Mouse (Mus musculus): ENCODE measurements around the gene Ost4. TPM values are rescaled to one million over a fixed set of nuclear protein-coding genes. Genes with fewer than 3 reads are reported as not detected.

Gene Ost4
- polyA plus RNA-seq, 1 experiment from 2014 or later: 346 TPM

DNA sequence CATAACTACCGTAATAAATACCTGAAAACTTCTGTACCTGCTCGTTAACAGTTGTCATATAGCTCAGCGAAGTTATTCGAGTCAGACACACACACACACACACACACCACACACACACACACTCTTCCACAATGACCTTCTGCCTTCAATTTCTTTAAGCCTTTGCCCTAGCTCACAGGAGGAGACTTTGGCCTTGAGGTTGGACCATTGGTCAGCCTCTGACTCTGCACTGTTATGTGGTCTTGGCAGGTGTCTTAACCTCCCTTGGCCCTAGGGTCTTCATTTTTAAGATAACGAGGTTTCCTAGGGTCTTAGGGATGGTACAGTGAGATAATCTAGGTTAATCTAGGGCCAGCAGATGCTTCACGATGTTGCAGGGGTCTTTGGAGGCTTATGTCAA, 36.8 kb upstream of the Ost4 start:
- peaks cover 11% of the 10 kb centered on the region for H3K4me1 ChIP-seq
- peaks cover 21% of the 10 kb centered on the region for H3K27me3 ChIP-seq
- no peak overlapping the region for H3K4me3 ChIP-seq
- H3K27ac ChIP-seq: no peak overlapping the region
- H3K36me3 ChIP-seq: no peaks in the 10 kb centered on the region
- H3K4me2 ChIP-seq (replicated peaks): no peak overlapping the region
- 85% methylated on average over 6 of the region's 6 CpGs for WGBS
- no peak for ATAC-seq (ENCODE audit: insufficient number of reproducible peaks, insufficient read depth, low FRiP score, low TSS enrichment)
- no peaks in the 10 kb centered on the region for H3K9me3 ChIP-seq
- no peak overlapping the region for H3K9ac ChIP-seq

DNA sequence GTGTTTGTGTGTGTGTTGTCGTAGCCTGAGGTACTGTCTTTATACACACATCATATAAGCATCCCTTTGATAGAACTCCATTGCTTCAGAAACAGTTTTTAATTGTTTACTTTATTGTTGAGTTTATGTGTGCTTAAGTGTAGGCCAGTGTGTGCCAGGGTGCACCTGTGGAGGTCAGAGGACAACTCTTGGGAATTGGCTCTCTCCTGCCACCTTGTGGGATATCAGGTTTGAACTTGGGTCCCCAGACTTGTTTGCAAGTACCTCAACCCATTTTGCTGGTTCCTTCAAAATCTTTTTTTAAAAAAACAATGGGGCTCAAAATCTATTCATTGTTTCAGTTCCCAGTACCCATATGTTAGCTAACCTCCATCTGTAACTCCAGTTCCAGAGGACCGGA, 35.4 kb upstream of the Ost4 start:
- Histone ChIP-seq H3K27ac (no peak overlapping the region), H3K9me3 (no peaks in the 10 kb centered on the region), H3K36me3 (no peaks in the 10 kb centered on the region), H3K4me1 (peaks cover 7% of the 10 kb centered on the region), H3K4me3 (no peak overlapping the region), H3K27me3 (peaks cover 21% of the 10 kb centered on the region), H3K4me2 (replicated peaks) (no peak overlapping the region), H3K9ac (no peak overlapping the region)
- 86% methylated on average over 2 of the region's 2 CpGs for WGBS
- ATAC-seq (ENCODE audit: insufficient number of reproducible peaks, insufficient read depth, low FRiP score, low TSS enrichment): no peak

- Histone ChIP-seq H3K9ac (no peak overlapping the region), H3K4me2 (replicated peaks) (no peak overlapping the region), H3K4me1 (no peaks in the 10 kb centered on the region), H3K27ac (no peak overlapping the region), H3K9me3 (no peaks in the 10 kb centered on the region), H3K4me3 (no peak overlapping the region), H3K36me3 (no peaks in the 10 kb centered on the region), H3K27me3 (no peaks in the 10 kb centered on the region)
- ATAC-seq (ENCODE audit: insufficient number of reproducible peaks, insufficient read depth, low FRiP score, low TSS enrichment): no peak
- 89% methylated on average over 5 of the region's 5 CpGs for WGBS
Observed at GRCm38 (mm10) chr5:30934725-30935461, 27.3 kb upstream of the Ost4 start.

DNA sequence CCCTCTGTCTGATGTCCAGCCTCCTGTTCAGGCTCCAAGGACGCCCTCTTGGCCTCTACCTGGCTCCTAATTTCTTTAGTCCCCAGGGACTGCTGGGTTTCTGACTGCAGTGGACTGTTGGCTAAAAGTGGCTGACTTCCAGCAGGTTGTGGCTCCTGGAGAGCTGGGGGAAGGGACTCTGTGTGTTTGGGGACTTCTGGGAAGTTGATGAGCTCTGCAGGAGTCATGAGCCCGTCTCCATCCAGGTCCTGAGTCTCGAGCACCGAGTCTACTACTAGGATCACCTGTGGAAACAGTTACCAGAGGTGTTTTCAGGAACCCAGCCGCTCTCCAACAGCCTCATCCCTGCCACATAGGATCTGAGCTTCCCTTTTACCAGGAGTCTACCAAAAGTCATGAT, 26.1 kb upstream of the Ost4 start:
- WGBS: 62% methylated on average over 5 of the region's 5 CpGs
- Histone ChIP-seq H3K4me3 (no peak overlapping the region), H3K9me3 (no peaks in the 10 kb centered on the region), H3K4me2 (replicated peaks) (no peak overlapping the region), H3K9ac (no peak overlapping the region), H3K27ac (no peak overlapping the region), H3K36me3 (no peaks in the 10 kb centered on the region), H3K4me1 (no peaks in the 10 kb centered on the region), H3K27me3 (no peaks in the 10 kb centered on the region)
- no peak for ATAC-seq (ENCODE audit: insufficient number of reproducible peaks, insufficient read depth, low FRiP score, low TSS enrichment)

- Histone ChIP-seq H3K27me3 (no peaks in the 10 kb centered on the region), H3K27ac (no peak overlapping the region), H3K9ac (no peak overlapping the region), H3K9me3 (no peaks in the 10 kb centered on the region), H3K4me3 (no peak overlapping the region), H3K4me1 (no peaks in the 10 kb centered on the region), H3K4me2 (replicated peaks) (no peak overlapping the region), H3K36me3 (no peaks in the 10 kb centered on the region)
- 80% methylated on average over 4 of the region's 4 CpGs for WGBS
- no peak for ATAC-seq (ENCODE audit: insufficient number of reproducible peaks, insufficient read depth, low FRiP score, low TSS enrichment)
Observed at GRCm38 (mm10) chr5:30931378-30931777, 23.8 kb upstream of the Ost4 start.

DNA sequence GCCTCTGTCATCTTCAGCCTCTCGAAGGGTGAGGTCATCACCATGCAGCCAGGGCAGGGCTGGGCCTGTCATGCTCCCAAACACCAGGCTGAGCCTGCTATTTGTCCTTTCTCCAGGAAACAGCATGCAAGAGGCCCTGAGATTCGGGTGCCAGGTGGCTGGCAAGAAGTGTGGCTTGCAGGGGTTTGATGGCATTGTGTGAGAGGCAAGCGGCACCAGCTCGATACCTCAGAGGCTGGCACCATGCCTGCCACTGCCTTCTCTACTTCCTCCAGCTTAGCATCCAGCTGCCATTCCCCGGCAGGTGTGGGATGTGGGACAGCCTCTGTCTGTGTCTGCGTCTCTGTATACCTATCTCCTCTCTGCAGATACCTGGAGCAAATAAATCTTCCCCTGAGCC, 23.3 kb upstream of the Ost4 start:
- Histone ChIP-seq H3K9me3 (no peaks in the 10 kb centered on the region), H3K36me3 (no peaks in the 10 kb centered on the region), H3K9ac (no peak overlapping the region), H3K27me3 (no peaks in the 10 kb centered on the region), H3K4me2 (replicated peaks) (no peak overlapping the region), H3K4me1 (no peaks in the 10 kb centered on the region), H3K27ac (no peak overlapping the region), H3K4me3 (no peak overlapping the region)
- no peak for ATAC-seq (ENCODE audit: insufficient number of reproducible peaks, insufficient read depth, low FRiP score, low TSS enrichment)
- 79% methylated on average over 6 of the region's 6 CpGs for WGBS

- WGBS: 45% methylated on average over 4 of the region's 4 CpGs
- no peak for ATAC-seq (ENCODE audit: insufficient number of reproducible peaks, insufficient read depth, low FRiP score, low TSS enrichment)
Observed at GRCm38 (mm10) chr5:30930121-30930520, 22.5 kb upstream of the Ost4 start.

GRCm38 (mm10) chr5:30927945-30928529, 20.4 kb upstream of the Ost4 start:
- Histone ChIP-seq H3K36me3 (no peaks in the 10 kb centered on the region), H3K4me2 (replicated peaks) (peak overlapping the region; percentile 41), H3K9me3 (no peaks in the 10 kb centered on the region), H3K4me1 (no peaks in the 10 kb centered on the region), H3K27ac (no peak overlapping the region), H3K4me3 (no peak overlapping the region), H3K27me3 (no peaks in the 10 kb centered on the region), H3K9ac (no peak overlapping the region)
- WGBS: 41% methylated on average over 7 of the region's 7 CpGs
- no peak for ATAC-seq (ENCODE audit: insufficient number of reproducible peaks, insufficient read depth, low FRiP score, low TSS enrichment)

More at GRCm38 (mm10) chr5:30930121-30930520, 22.5 kb upstream of the Ost4 start:
- Histone ChIP-seq H3K9me3 (no peaks in the 10 kb centered on the region), H3K4me1 (no peaks in the 10 kb centered on the region), H3K9ac (no peak overlapping the region), H3K27me3 (no peaks in the 10 kb centered on the region), H3K4me3 (no peak overlapping the region), H3K36me3 (no peaks in the 10 kb centered on the region), H3K27ac (no peak overlapping the region), H3K4me2 (replicated peaks) (no peak overlapping the region)

- Histone ChIP-seq H3K9me3 (no peaks in the 10 kb centered on the region), H3K27me3 (no peaks in the 10 kb centered on the region), H3K9ac (no peak overlapping the region), H3K4me3 (no peak overlapping the region), H3K27ac (no peak overlapping the region), H3K4me2 (replicated peaks) (no peak overlapping the region), H3K36me3 (peaks cover 2% of the 10 kb centered on the region; the same call in 1 of the 2 replicates), H3K4me1 (peaks cover 12% of the 10 kb centered on the region)
- ATAC-seq (ENCODE audit: insufficient number of reproducible peaks, insufficient read depth, low FRiP score, low TSS enrichment): no peak
- WGBS: 74% methylated on average over 2 of the region's 2 CpGs
Observed at GRCm38 (mm10) chr5:30926073-30926472, 18.5 kb upstream of the Ost4 start.

- Histone ChIP-seq H3K27me3 (no peaks in the 10 kb centered on the region), H3K4me3 (no peak overlapping the region), H3K9ac (no peak overlapping the region), H3K27ac (no peak overlapping the region), H3K4me1 (peaks cover 13% of the 10 kb centered on the region), H3K9me3 (no peaks in the 10 kb centered on the region), H3K4me2 (replicated peaks) (no peak overlapping the region), H3K36me3 (peaks cover 10% of the 10 kb centered on the region)
- WGBS: 92% methylated on average over 5 of the region's 5 CpGs
- ATAC-seq (ENCODE audit: insufficient number of reproducible peaks, insufficient read depth, low FRiP score, low TSS enrichment): no peak
Observed at GRCm38 (mm10) chr5:30925217-30925616, 17.6 kb upstream of the Ost4 start.

DNA sequence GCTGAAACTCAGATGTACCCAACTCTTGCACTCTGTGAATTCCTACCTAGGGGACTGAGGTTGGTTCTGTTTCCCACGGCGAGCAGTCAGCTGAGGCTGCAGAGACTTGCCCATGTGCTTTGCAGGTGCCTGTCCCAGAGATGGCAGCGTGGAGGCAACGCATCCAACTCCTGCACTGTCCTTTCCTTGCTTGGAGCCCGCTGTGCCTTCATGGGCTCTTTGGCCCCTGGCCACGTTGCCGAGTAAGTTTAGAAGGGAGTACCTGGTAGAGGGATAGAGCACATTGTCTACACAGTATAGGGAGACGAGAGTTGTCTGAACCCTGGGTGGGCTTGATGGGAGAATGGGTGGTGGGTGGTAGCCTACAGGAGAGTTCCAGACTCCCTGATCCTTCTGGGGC, 17.0 kb upstream of the Ost4 start:
- 79% methylated on average over 8 of the region's 8 CpGs for WGBS
- H3K27ac ChIP-seq: no peak overlapping the region
- no peak for ATAC-seq (ENCODE audit: insufficient number of reproducible peaks, insufficient read depth, low FRiP score, low TSS enrichment)

GRCm38 (mm10) chr5:30923119-30923518, 15.5 kb upstream of the Ost4 start:
- Histone ChIP-seq H3K27me3 (no peaks in the 10 kb centered on the region), H3K27ac (no peak overlapping the region), H3K9ac (no peak overlapping the region), H3K4me3 (no peak overlapping the region), H3K4me2 (replicated peaks) (no peak overlapping the region), H3K4me1 (peaks cover 24% of the 10 kb centered on the region), H3K9me3 (no peaks in the 10 kb centered on the region), H3K36me3 (peaks cover 31% of the 10 kb centered on the region)
- no peak for ATAC-seq (ENCODE audit: insufficient number of reproducible peaks, insufficient read depth, low FRiP score, low TSS enrichment)
- 87% methylated on average over 6 of the region's 6 CpGs for WGBS

More for the DNA sequence above, 17.0 kb upstream of the Ost4 start:
- H3K4me3 ChIP-seq: no peak overlapping the region
- no peaks in the 10 kb centered on the region for H3K9me3 ChIP-seq
- H3K36me3 ChIP-seq: peaks cover 16% of the 10 kb centered on the region
- H3K9ac ChIP-seq: no peak overlapping the region
- no peak overlapping the region for H3K4me2 ChIP-seq (replicated peaks)
- peaks cover 16% of the 10 kb centered on the region for H3K4me1 ChIP-seq
- no peaks in the 10 kb centered on the region for H3K27me3 ChIP-seq

Measured in embryonic facial prominence, embryonic 12.5 days (tissue).